Comparison of ENCODE assay signal across 9 mouse cellular contexts in genomic region chr4:152184353-152185035, GRCm38 (mm10). TPM values are rescaled to one million over a fixed set of nuclear protein-coding genes. Genes with fewer than 3 reads are reported as not detected.
DNase-seq lines count a peak whose midpoint lies in the region; ATAC-seq and TF ChIP-seq lines count a peak whose summit lies in the region.
"Had no signal": no experiment of that assay in that cellular context is flagged by ENCODE, and none has a peak within 500 bp of the region (broad histone marks: within the 10 kb centered on the region; RNA-seq: fewer than 3 reads in every experiment).

No protein-coding gene starts in this region.

- H3K36me3 ChIP-seq in kidney, adult 2 months (ENCODE audit: control insufficient read depth, insufficient read depth, low read length): no peaks in the 10 kb centered on the region
- no peaks in the 10 kb centered on the region for H3K36me3 ChIP-seq in kidney, embryonic 16.5 days (ENCODE audit: insufficient read depth, low read length)
- no peaks in the 10 kb centered on the region for H3K36me3 ChIP-seq in thymus, adult 2 months (ENCODE audit: control insufficient read depth, insufficient read depth, low read length)
- peaks cover 2% of the 10 kb centered on the region for H3K36me3 ChIP-seq in forebrain, postnatal 0 days (ENCODE audit: insufficient read depth)

- no peak for ATAC-seq in kidney, embryonic 16.5 days (ENCODE audit: low FRiP score, low TSS enrichment)
- peak; percentile 84 for ATAC-seq in forebrain, postnatal 0 days

- no peaks in the 10 kb centered on the region for H3K27me3 ChIP-seq in kidney, adult 2 months (replicated peaks; ENCODE audit: control insufficient read depth, insufficient read depth, low read length)
- H3K27me3 ChIP-seq in kidney, embryonic 16.5 days (ENCODE audit: insufficient read depth, low read length): no peaks in the 10 kb centered on the region
- no peaks in the 10 kb centered on the region for H3K27me3 ChIP-seq in thymus, adult 2 months (ENCODE audit: control insufficient read depth, insufficient read depth, low read length)
- H3K27me3 ChIP-seq in forebrain, postnatal 0 days (ENCODE audit: insufficient read depth, low read length): no peaks in the 10 kb centered on the region

- H3K4me1 ChIP-seq in kidney, adult 2 months (ENCODE audit: control insufficient read depth, insufficient read depth, low read length): peaks cover 3% of the 10 kb centered on the region; the same call in 1 of the 2 replicates
- peaks cover 27% of the 10 kb centered on the region for H3K4me1 ChIP-seq in kidney, embryonic 16.5 days (ENCODE audit: insufficient read depth, low read length)
- peaks cover 48% of the 10 kb centered on the region for H3K4me1 ChIP-seq in thymus, adult 2 months (replicated peaks; ENCODE audit: control insufficient read depth, insufficient read depth, low read length)
- peaks cover 23% of the 10 kb centered on the region for H3K4me1 ChIP-seq in forebrain, postnatal 0 days (ENCODE audit: insufficient read depth)

- H3K4me2 ChIP-seq in kidney, embryonic 16.5 days (replicated peaks; ENCODE audit: low read depth, low read length): no peak overlapping the region
- H3K4me2 ChIP-seq in forebrain, postnatal 0 days (ENCODE audit: low read depth): no peak overlapping the region

- H3K4me3 ChIP-seq in kidney, adult 2 months (ENCODE audit: insufficient read depth, low read depth, low read length): no peak overlapping the region
- no peak overlapping the region for H3K4me3 ChIP-seq in kidney, embryonic 16.5 days (ENCODE audit: low read length)
- no peak overlapping the region for H3K4me3 ChIP-seq in thymus, adult 2 months (ENCODE audit: control insufficient read depth, insufficient read depth, low read length)
- H3K4me3 ChIP-seq in forebrain, postnatal 0 days (ENCODE audit: low read depth, low read length): no peak overlapping the region

- no peak overlapping the region for H3K9ac ChIP-seq in kidney, embryonic 16.5 days (replicated peaks; ENCODE audit: low read length)
- peak overlapping the region; percentile 14; the same call in 1 of the 2 replicates for H3K9ac ChIP-seq in forebrain, postnatal 0 days

- DNase-seq in kidney, adult 2 months: no peak
- peak; percentile 54 for DNase-seq in thymus, postnatal 14 days
- DNase-seq in thymus, adult 2 months: no peak
- peak; percentile 76 for DNase-seq in forebrain, postnatal 0 days
- DNase-seq in thymus, postnatal 25 days: peak; percentile 54
- DNase-seq in urinary bladder, postnatal 36 days (ENCODE audit: low spot score in 2 of 2): no peak
- DNase-seq in layer of hippocampus, postnatal 36 days: no peak

- H3K9me3 ChIP-seq in kidney, embryonic 16.5 days (ENCODE audit: low read length): no peaks in the 10 kb centered on the region
- no peaks in the 10 kb centered on the region for H3K9me3 ChIP-seq in forebrain, postnatal 0 days (ENCODE audit: low read length)

- 64% methylated on average over 7 of the region's 7 CpGs for WGBS in kidney, adult 2 months
- WGBS in kidney, embryonic 16.5 days: 67% methylated on average over 7 of the region's 7 CpGs
- 73% methylated on average over 7 of the region's 7 CpGs for WGBS in thymus, adult 2 months
- 37% methylated on average over 7 of the region's 7 CpGs for WGBS in forebrain, postnatal 0 days

- peak; percentile 39; the same call in 1 of the 2 replicates for TF ChIP-seq CTCF in kidney, adult 2 months (conservative IDR thresholded peaks at IDR 0.05; ENCODE audit: insufficient read depth, insufficient read length, low read depth, low read length)
- TF ChIP-seq CTCF in thymus, adult 2 months (IDR thresholded peaks at IDR 0.05; ENCODE audit: borderline replicate concordance, control insufficient read depth, extremely low read depth, insufficient read depth, low read length, poor library complexity): no peak
- peak; percentile 71 for TF ChIP-seq CTCF in forebrain, postnatal 0 days (IDR thresholded peaks at IDR 0.05; ENCODE audit: low read depth)

- TF ChIP-seq POLR2A in kidney, adult 2 months (IDR thresholded peaks at IDR 0.05; ENCODE audit: low read depth, low read length): no peak
- no peak for TF ChIP-seq POLR2A in thymus, adult 2 months (IDR thresholded peaks at IDR 0.05; ENCODE audit: control insufficient read depth, extremely low read depth, insufficient read depth, low read length, poor library complexity)

- H3K27ac ChIP-seq in kidney, adult 2 months (ENCODE audit: insufficient read depth, low read depth, low read length): no peak overlapping the region
- no peak overlapping the region for H3K27ac ChIP-seq in kidney, embryonic 16.5 days (ENCODE audit: low read length)
- H3K27ac ChIP-seq in thymus, adult 2 months (ENCODE audit: control insufficient read depth, insufficient read depth, low read length): no peak overlapping the region
- H3K27ac ChIP-seq in forebrain, postnatal 0 days (ENCODE audit: low read depth, low read length): peak overlapping the region; percentile 71

RNA-seq across cellular contexts. Expression of gene Acot7, which starts 6.6 kb away (rescaled TPM):
- polyA plus RNA-seq in kidney, adult 2 months (2012; rRNA removed): 80.2 and 90.1 TPM in 2 replicates
- 75.1 and 76.4 TPM in 2 replicates for polyA plus RNA-seq in kidney, embryonic 16.5 days (2015; fragmentation: Nextera tagmentation; extraction: Ambion mirVana)
- polyA plus RNA-seq in thymus, adult 2 months (2012; rRNA removed): 56.6 and 80.8 TPM in 2 replicates
- total RNA-seq in forebrain, postnatal 0 days (2014; rRNA removed): 191 and 193 TPM in 2 replicates
- 411 and 466 TPM in 2 replicates for polyA plus RNA-seq in forebrain, postnatal 0 days (2015; fragmentation: Nextera tagmentation; extraction: Ambion mirVana)
- total RNA-seq in layer of hippocampus, postnatal 36 days (2021): 100 to 1,000 TPM; 331 to 345 TPM

RNA-seq across cellular contexts. Expression of gene Hes2, which starts 25.8 kb away (rescaled TPM):
- 0.81 and 1.0 TPM in 2 replicates for polyA plus RNA-seq in kidney, adult 2 months (2012; rRNA removed)
- polyA plus RNA-seq in kidney, embryonic 16.5 days (2015; fragmentation: Nextera tagmentation; extraction: Ambion mirVana): 0.14 and 0.57 TPM in 2 replicates
- 0.07 and 0.20 TPM in 2 replicates for polyA plus RNA-seq in thymus, adult 2 months (2012; rRNA removed)
- total RNA-seq in forebrain, postnatal 0 days (2014; rRNA removed): not detected in 2 replicates
- not detected in 2 replicates for polyA plus RNA-seq in forebrain, postnatal 0 days (2015; fragmentation: Nextera tagmentation; extraction: Ambion mirVana)
- total RNA-seq in layer of hippocampus, postnatal 36 days (2021): not detected
- total RNA-seq: left cerebral cortex, adult 18-20 months had no signal

RNA-seq across cellular contexts. Expression of gene Espn, which starts 32.3 kb away (rescaled TPM):
- 48.3 and 57.5 TPM in 2 replicates for polyA plus RNA-seq in kidney, adult 2 months (2012; rRNA removed)
- 22.2 and 30.6 TPM in 2 replicates for polyA plus RNA-seq in kidney, embryonic 16.5 days (2015; fragmentation: Nextera tagmentation; extraction: Ambion mirVana)
- 5.7 and 6.5 TPM in 2 replicates for polyA plus RNA-seq in thymus, adult 2 months (2012; rRNA removed)
- total RNA-seq in forebrain, postnatal 0 days (2014; rRNA removed): 0.08 and 0.71 TPM in 2 replicates
- 0.50 and 0.69 TPM in 2 replicates for polyA plus RNA-seq in forebrain, postnatal 0 days (2015; fragmentation: Nextera tagmentation; extraction: Ambion mirVana)
- 1 to 10 TPM; 1.4 to 1.5 TPM for total RNA-seq in layer of hippocampus, postnatal 36 days (2021)

Comparison
In these comparisons a context has a peak if more than half of its experiments do, and no peak if none do; other contexts are left out.
1. DNase-seq: peak in thymus, postnatal 14 days (single experiment), forebrain, postnatal 0 days (single experiment) and thymus, postnatal 25 days (single experiment); none in kidney, adult 2 months (single experiment), thymus, adult 2 months (single experiment), urinary bladder, postnatal 36 days (0 of 2) and layer of hippocampus, postnatal 36 days (0 of 2).